Mouse (Mus musculus) heart, embryonic 11.5 days (tissue): ENCODE data around the gene Ccnl2. TPM values are rescaled to one million over a fixed set of nuclear protein-coding genes. Genes with fewer than 3 reads are reported as not detected.

Source experiments
- ATAC-seq: fragments of 200-750 bp; cut with Nextera tagmentation; replicated peaks from 2 replicates; pipeline ENCODE4 v1.8.0; 2017; ENCODE audit warnings: moderate library complexity; ENCODE audit not compliant: insufficient number of reproducible peaks, low FRiP score, low TSS enrichment
- H3K27ac ChIP-seq: fragments of 300-500 bp; sonication (generic); 2 replicates; pipeline ENCODE4 v1.5.1; 2014; ENCODE audit warnings: mild to moderate bottlenecking, low read depth, low read length
- H3K27me3 ChIP-seq: fragments of 300-500 bp; sonication (generic); 2 replicates; pipeline ENCODE4 v1.6.1; 2014; ENCODE audit warnings: mild to moderate bottlenecking, low read length, mixed read lengths; ENCODE audit not compliant: control insufficient read depth, insufficient read depth
- H3K36me3 ChIP-seq: fragments of 300-500 bp; sonication (generic); 2 replicates; pipeline ENCODE4 v1.6.1; 2014; ENCODE audit warnings: mild to moderate bottlenecking, low read length, moderate library complexity, mixed read lengths; ENCODE audit not compliant: control insufficient read depth, insufficient read depth
- H3K4me1 ChIP-seq: fragments of 300-500 bp; sonication (generic); 2 replicates; pipeline ENCODE4 v1.6.1; 2014; ENCODE audit warnings: low read length; ENCODE audit not compliant: control insufficient read depth, insufficient read depth
- H3K4me2 ChIP-seq: fragments of 300-500 bp; sonication (generic); 2 replicates; pipeline ENCODE4 v1.6.1; 2014; ENCODE audit warnings: mild to moderate bottlenecking, moderate library complexity
- H3K4me3 ChIP-seq: fragments of 300-500 bp; sonication (generic); 2 replicates; pipeline ENCODE4 v1.5.1; 2014; ENCODE audit warnings: low read depth, low read length
- H3K9ac ChIP-seq: fragments of 300-500 bp; sonication (generic); 2 replicates; pipeline ENCODE4 v1.6.1; 2014; ENCODE audit warnings: mild to moderate bottlenecking, low read depth, low read length, moderate library complexity
- H3K9me3 ChIP-seq: fragments of 300-500 bp; sonication (generic); replicated peaks from 2 replicates; pipeline ENCODE4 v1.6.1; 2016; ENCODE audit warnings: low read length; ENCODE audit not compliant: control insufficient read depth
- WGBS: fragments of 180-500 bp; shearing (Covaris S2); extraction: QIAGEN DNeasy Blood & Tissue Kit; methylation state at CpG from one replicate; pipeline ENCODE4 v1.1.7; 2014; ENCODE audit not compliant: insufficient replicate concordance; 5-methylcytosine and 5-hydroxymethylcytosine counted together
- polyA plus RNA-seq: library from polyadenylated mRNA; unstranded; fragments of >200 nt; fragmentation: Nextera tagmentation; extraction: Ambion mirVana; gene quantifications from 2 replicates; pipeline ENCODE4 v1.2.1, GENCODE M21; 2014

Ccnl2 gene
- 126 and 129 TPM in 2 replicates for polyA plus RNA-seq

GRCm38 (mm10) chr4:155811929-155812664 is at the start of gene Ccnl2:
TSS of gene Ccnl2 (plus strand) at chr4:155812489.
- WGBS: 1% methylated on average over 55 of the region's 60 CpGs
- peak; percentile 99 for ATAC-seq
- H3K27ac ChIP-seq: peak within 1 kb of the TSS; percentile 94

GRCm38 (mm10) chr4:155769496-155769879 is 42.8 kb upstream of the Ccnl2 start:
- H3K27ac ChIP-seq: peak overlapping the region; percentile 64; the same call in 1 of the 2 replicates

More at GRCm38 (mm10) chr4:155811929-155812664, at the start of gene Ccnl2:
- H3K4me1 ChIP-seq: peaks cover 11% of the 10 kb centered on the region
- peaks cover 43% of the 10 kb centered on the region for H3K36me3 ChIP-seq
- H3K9me3 ChIP-seq: no peaks in the 10 kb centered on the region
- H3K9ac ChIP-seq: peak within 1 kb of the TSS; percentile 99
- H3K27me3 ChIP-seq: no peaks in the 10 kb centered on the region
- peak within 1 kb of the TSS; percentile 99 for H3K4me3 ChIP-seq
- peak within 1 kb of the TSS; percentile 88 for H3K4me2 ChIP-seq

GRCm38 (mm10) chr4:155769880-155770512 is 42.3 kb upstream of the Ccnl2 start:
- H3K9me3 ChIP-seq: no peaks in the 10 kb centered on the region
- WGBS: under 1% methylated on average over 39 of the region's 39 CpGs
- H3K4me1 ChIP-seq: peaks cover 20% of the 10 kb centered on the region
- peak; percentile 90 for ATAC-seq
- peak overlapping the region; percentile 61 for H3K4me3 ChIP-seq
- H3K27me3 ChIP-seq: peaks cover 44% of the 10 kb centered on the region
- H3K36me3 ChIP-seq: no peaks in the 10 kb centered on the region
- H3K9ac ChIP-seq: peak overlapping the region; percentile 89
- H3K4me2 ChIP-seq: peak overlapping the region; percentile 88
- H3K27ac ChIP-seq: peak overlapping the region; percentile 64; the same call in 1 of the 2 replicates

More at GRCm38 (mm10) chr4:155769496-155769879, 42.8 kb upstream of the Ccnl2 start:
- Histone ChIP-seq H3K4me1 (peaks cover 16% of the 10 kb centered on the region), H3K9ac (peak overlapping the region; percentile 89), H3K36me3 (no peaks in the 10 kb centered on the region), H3K4me3 (peak overlapping the region; percentile 61), H3K27me3 (peaks cover 39% of the 10 kb centered on the region), H3K4me2 (peak overlapping the region; percentile 88), H3K9me3 (no peaks in the 10 kb centered on the region)
- WGBS: 48% methylated on average over 5 of the region's 5 CpGs
- no peak for ATAC-seq

- Histone ChIP-seq H3K27me3 (peaks cover 50% of the 10 kb centered on the region), H3K27ac (no peak overlapping the region), H3K9ac (peak overlapping the region; percentile 89), H3K36me3 (no peaks in the 10 kb centered on the region), H3K4me1 (peaks cover 20% of the 10 kb centered on the region), H3K4me3 (peak overlapping the region; percentile 61), H3K4me2 (peak overlapping the region; percentile 88), H3K9me3 (no peaks in the 10 kb centered on the region)
- 0 out of 2 replicates have a peak, but pooled peaks have one; percentile 2 for ATAC-seq
- 44% methylated on average over 24 of the region's 24 CpGs for WGBS
These were observed 41.7 kb upstream of the Ccnl2 start for GRCm38 (mm10) chr4:155770626-155771025.

- H3K27me3 ChIP-seq: peaks cover 50% of the 10 kb centered on the region
These were observed 40.6 kb upstream of the Ccnl2 start for GRCm38 (mm10) chr4:155771706-155772105.

GRCm38 (mm10) chr4:155772786-155773185 is 39.5 kb upstream of the Ccnl2 start:
- H3K4me3 ChIP-seq: no peak overlapping the region
- WGBS: 82% methylated on average over 13 of the region's 13 CpGs
- no peak overlapping the region for H3K4me2 ChIP-seq
- no peak overlapping the region for H3K27ac ChIP-seq
- H3K9ac ChIP-seq: no peak overlapping the region
- H3K9me3 ChIP-seq: no peaks in the 10 kb centered on the region
- no peak for ATAC-seq
- H3K27me3 ChIP-seq: peaks cover 50% of the 10 kb centered on the region
- peaks cover 31% of the 10 kb centered on the region for H3K4me1 ChIP-seq
- no peaks in the 10 kb centered on the region for H3K36me3 ChIP-seq

More at GRCm38 (mm10) chr4:155771706-155772105, 40.6 kb upstream of the Ccnl2 start:
- Histone ChIP-seq H3K27ac (no peak overlapping the region), H3K9me3 (no peaks in the 10 kb centered on the region), H3K4me3 (no peak overlapping the region), H3K9ac (no peak overlapping the region), H3K4me1 (peaks cover 24% of the 10 kb centered on the region), H3K4me2 (no peak overlapping the region), H3K36me3 (no peaks in the 10 kb centered on the region)
- no peak for ATAC-seq
- 61% methylated on average over 2 of the region's 2 CpGs for WGBS

- Histone ChIP-seq H3K27me3 (peaks cover 50% of the 10 kb centered on the region), H3K36me3 (no peaks in the 10 kb centered on the region), H3K4me2 (peak overlapping the region; percentile 77), H3K4me1 (peaks cover 34% of the 10 kb centered on the region), H3K4me3 (peak overlapping the region; percentile 41; the same call in 1 of the 2 replicates), H3K9me3 (no peaks in the 10 kb centered on the region), H3K27ac (no peak overlapping the region), H3K9ac (no peak overlapping the region)
- 29% methylated on average over 5 of the region's 5 CpGs for WGBS
- ATAC-seq: no peak
These were observed 38.8 kb upstream of the Ccnl2 start for GRCm38 (mm10) chr4:155773335-155774078.

- peak within 1 kb of the TSS; percentile 41 for H3K4me3 ChIP-seq
- 3% methylated on average over 35 of the region's 35 CpGs for WGBS
- ATAC-seq: peak; percentile 58; the same call in 1 of the 2 replicates
- H3K27me3 ChIP-seq: peaks cover 50% of the 10 kb centered on the region
- peak within 1 kb of the TSS; percentile 49; the same call in 1 of the 2 replicates for H3K9ac ChIP-seq
- peaks cover 33% of the 10 kb centered on the region for H3K4me1 ChIP-seq
- H3K36me3 ChIP-seq: no peaks in the 10 kb centered on the region
- H3K4me2 ChIP-seq: peak within 1 kb of the TSS; percentile 77
- H3K9me3 ChIP-seq: no peaks in the 10 kb centered on the region
- H3K27ac ChIP-seq: no peak within 1 kb of the TSS
These were observed 38.0 kb upstream of the Ccnl2 start, which contains the start of gene Vwa1 for GRCm38 (mm10) chr4:155774280-155774754. TSS of gene Vwa1 (minus strand) at chr4:155774698.
